17 mouse cellular contexts compared by ENCODE assay signal in the genomic region with DNA sequence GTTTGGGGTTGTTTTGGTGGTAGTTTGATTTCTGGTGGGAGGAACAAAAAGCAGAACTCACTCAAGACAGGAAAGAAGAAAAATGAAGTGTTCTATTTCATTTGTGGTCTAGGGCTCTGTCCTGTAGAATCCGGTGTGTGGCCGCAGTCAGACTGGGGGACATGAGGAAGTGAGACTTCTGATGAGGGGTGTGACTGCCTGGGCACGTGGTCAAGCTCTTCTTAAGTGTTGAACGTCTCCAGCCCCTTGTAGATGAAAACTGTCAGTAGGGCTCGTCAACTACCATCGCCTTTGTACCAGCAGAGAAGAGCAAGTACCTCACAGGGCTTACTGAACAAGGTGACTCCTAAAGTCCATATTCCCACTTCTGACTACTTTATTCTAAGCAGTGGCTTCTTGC. TPM values are rescaled to one million over a fixed set of nuclear protein-coding genes. Genes with fewer than 3 reads are reported as not detected.
DNase-seq lines count a peak whose midpoint lies in the region; ATAC-seq lines count a peak whose summit lies in the region.
"Had no signal": no experiment of that assay in that cellular context is flagged by ENCODE, and none has a peak within 500 bp of the region (broad histone marks: within the 10 kb centered on the region; RNA-seq: fewer than 3 reads in every experiment).

No protein-coding gene starts in this region.

- H3K4me3 ChIP-seq in midbrain, embryonic 15.5 days = no peak overlapping the region
- H3K4me3 ChIP-seq: forebrain, embryonic 12.5 days; heart, embryonic 13.5 days; hindbrain, embryonic 15.5 days; kidney, embryonic 15.5 days; midbrain, embryonic 13.5 days; neural tube, embryonic 13.5 days; stomach, embryonic 15.5 days had no signal

- no peak overlapping the region for H3K27ac ChIP-seq in midbrain, embryonic 15.5 days
- H3K27ac ChIP-seq: forebrain, embryonic 12.5 days; heart, embryonic 13.5 days; hindbrain, embryonic 15.5 days; kidney, embryonic 15.5 days; midbrain, embryonic 13.5 days; neural tube, embryonic 13.5 days; stomach, embryonic 15.5 days had no signal

- ATAC-seq in common myeloid progenitor, adult 5-6 weeks (replicated peaks; ENCODE audit: low read depth, poor library complexity, severe bottlenecking) = peak; percentile 89
- peak; percentile 92 for ATAC-seq in monocyte, adult 5-6 weeks (replicated peaks; ENCODE audit: insufficient number of reproducible peaks, low FRiP score, low TSS enrichment, poor library complexity, severe bottlenecking)
- no peak for ATAC-seq in midbrain, embryonic 15.5 days (replicated peaks)
- ATAC-seq: midbrain, embryonic 13.5 days had no signal

- H3K9ac ChIP-seq in midbrain, embryonic 15.5 days = no peak overlapping the region
- H3K9ac ChIP-seq: forebrain, embryonic 12.5 days; heart, embryonic 13.5 days; hindbrain, embryonic 15.5 days; kidney, embryonic 15.5 days; midbrain, embryonic 13.5 days; neural tube, embryonic 13.5 days; stomach, embryonic 15.5 days had no signal

- peak; percentile 21 for DNase-seq in heart, adult 8-10 months (ENCODE audit: low spot score)
- no peak for DNase-seq in heart, postnatal 25 days (ENCODE audit: low spot score)
- DNase-seq in 416B (ENCODE audit: low read depth) = peak; percentile 86
- DNase-seq in adrenal gland, adult 18-20 months (ENCODE audit: low spot score in 2 of 2) = no peak
- no peak for DNase-seq in cerebellum, adult 18-20 months
- DNase-seq: adrenal gland, postnatal 36 days; cerebellum, postnatal 10 days had no signal

- no peaks in the 10 kb centered on the region for H3K9me3 ChIP-seq in midbrain, embryonic 15.5 days
- H3K9me3 ChIP-seq: forebrain, embryonic 12.5 days; heart, embryonic 13.5 days; hindbrain, embryonic 15.5 days; kidney, embryonic 15.5 days; midbrain, embryonic 13.5 days; neural tube, embryonic 13.5 days; stomach, embryonic 15.5 days had no signal

- peaks cover 44% of the 10 kb centered on the region for H3K36me3 ChIP-seq in midbrain, embryonic 15.5 days (replicated peaks)

- H3K4me2 ChIP-seq in midbrain, embryonic 15.5 days = no peak overlapping the region
- H3K4me2 ChIP-seq: forebrain, embryonic 12.5 days; heart, embryonic 13.5 days; hindbrain, embryonic 15.5 days; kidney, embryonic 15.5 days; midbrain, embryonic 13.5 days; neural tube, embryonic 13.5 days; stomach, embryonic 15.5 days had no signal

- H3K4me1 ChIP-seq in midbrain, embryonic 15.5 days = no peaks in the 10 kb centered on the region
- H3K4me1 ChIP-seq: hindbrain, embryonic 15.5 days; kidney, embryonic 15.5 days; midbrain, embryonic 13.5 days; neural tube, embryonic 13.5 days; stomach, embryonic 15.5 days had no signal

- H3K27me3 ChIP-seq in midbrain, embryonic 15.5 days (replicated peaks) = no peaks in the 10 kb centered on the region
- H3K27me3 ChIP-seq: forebrain, embryonic 12.5 days; heart, embryonic 13.5 days; hindbrain, embryonic 15.5 days; kidney, embryonic 15.5 days; midbrain, embryonic 13.5 days; neural tube, embryonic 13.5 days; stomach, embryonic 15.5 days had no signal

- 92% methylated on average over 6 of the region's 6 CpGs for WGBS in midbrain, embryonic 15.5 days

- intact Hi-C loops in heart, postnatal 25 days (cut with DNase I) = no loop called here

RNA-seq across cellular contexts. Expression of gene Parp1, which starts 33.1 kb away (rescaled TPM):
- total RNA-seq in heart, adult 8-10 months (2022) = 10 to 100 TPM; 53.7 to 65.2 (median 57.6) TPM
- 10 to 100 TPM; 58.3 to 62.5 TPM for total RNA-seq in heart, postnatal 25 days (2021)
- total RNA-seq in common myeloid progenitor, adult 5-6 weeks (2017) = 215 and 222 TPM in 2 replicates
- 58.1 to 70.1 TPM (median 61.4 TPM) in 3 replicates for total RNA-seq in monocyte, adult 5-6 weeks (2017)
- polyA plus RNA-seq in midbrain, embryonic 15.5 days (2015; fragmentation: Nextera tagmentation; extraction: Ambion mirVana) = 95.9 and 96.2 TPM in 2 replicates
- 10 to 100 TPM; 57.9 to 70.2 TPM for total RNA-seq in adrenal gland, adult 18-20 months (2021)

RNA-seq across cellular contexts. Expression of gene Lin9, which starts 39.1 kb away (rescaled TPM):
- total RNA-seq in heart, adult 8-10 months (2022) = 1 to 10 TPM; 2.1 to 3.5 (median 2.4) TPM
- total RNA-seq in heart, postnatal 25 days (2021) = 1 to 10 TPM; 2.6 to 2.7 TPM
- total RNA-seq in common myeloid progenitor, adult 5-6 weeks (2017) = 38.8 and 54.7 TPM in 2 replicates
- total RNA-seq in monocyte, adult 5-6 weeks (2017) = 9.1 to 17.9 TPM (median 14.8 TPM) in 3 replicates
- 11.4 and 12.0 TPM in 2 replicates for polyA plus RNA-seq in midbrain, embryonic 15.5 days (2015; fragmentation: Nextera tagmentation; extraction: Ambion mirVana)
- total RNA-seq in adrenal gland, adult 18-20 months (2021) = 1 to 10 TPM; 3.9 to 4.2 TPM

Comparison
In these comparisons a context has a peak if more than half of its experiments do, and no peak if none do; other contexts are left out.
1. DNase-seq: peak in heart, adult 8-10 months (single experiment) and 416B (single experiment); none in heart, postnatal 25 days (single experiment), adrenal gland, adult 18-20 months (0 of 2) and cerebellum, adult 18-20 months (0 of 2).